Mouse (Mus musculus): ENCODE measurements around the gene Zcchc14. TPM values are rescaled to one million over a fixed set of nuclear protein-coding genes. Genes with fewer than 3 reads are reported as not detected.

Zcchc14 gene
- total RNA-seq, 1 experiment from 2014 or later = 41.0 TPM

GRCm38 (mm10) chr8:121551065-121551985 is 101.4 kb downstream of the Zcchc14 start:
- no peak for DNase-seq

- no peak for DNase-seq
Measured at GRCm38 (mm10) chr8:121550056-121550455, 102.6 kb downstream of the Zcchc14 start.

Other genes with a start within 250 kb of the Zcchc14 start
- not detected in 2 replicates for gene 1700018B08Rik, start 108.6 kb downstream of the Zcchc14 start, total RNA-seq (2021)
- 37.2 and 66.1 TPM in 2 replicates for gene Fbxo31, start 74.1 kb downstream of the Zcchc14 start, total RNA-seq (2021)
- gene Map1lc3b, start 62.5 kb downstream of the Zcchc14 start, total RNA-seq (2021) = 137 and 170 TPM in 2 replicates
- 2.1 and 2.7 TPM in 2 replicates for gene Jph3, start 76.7 kb upstream of the Zcchc14 start, total RNA-seq (2021)
- gene Klhdc4, start 176.7 kb upstream of the Zcchc14 start, total RNA-seq (2021) = 20.4 and 22.3 TPM in 2 replicates